Mouse (Mus musculus): ENCODE data around the gene 4930402F06Rik.
A peak's percentile ranks its signal among the peaks of the same experiment; 100 is the strongest.

The 4930402F06Rik gene

DNA sequence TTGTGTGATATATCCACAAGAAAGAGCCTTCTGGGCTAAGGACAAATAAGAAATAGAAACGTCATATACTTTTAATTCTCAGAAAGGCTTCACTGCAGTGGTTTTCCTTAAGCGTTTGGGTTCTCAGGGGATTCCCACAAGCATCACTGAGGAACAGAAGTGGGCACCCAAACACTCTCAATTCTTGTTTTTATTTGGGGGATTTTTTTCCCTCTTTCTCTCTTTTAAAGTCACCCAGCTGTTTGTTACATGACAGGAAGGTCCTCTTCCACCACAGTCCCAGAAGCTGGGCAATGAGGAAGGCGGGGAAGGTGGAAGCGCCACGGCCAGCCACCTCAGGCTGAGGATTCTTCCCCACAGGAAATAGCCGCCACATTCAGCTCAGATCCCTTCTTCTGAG, 19.5 kb upstream of the 4930402F06Rik start:
- DNase-seq = no peak

GRCm38 (mm10) chr2:35412810-35413209, 15.8 kb upstream of the 4930402F06Rik start:
- DNase-seq = no peak

DNA sequence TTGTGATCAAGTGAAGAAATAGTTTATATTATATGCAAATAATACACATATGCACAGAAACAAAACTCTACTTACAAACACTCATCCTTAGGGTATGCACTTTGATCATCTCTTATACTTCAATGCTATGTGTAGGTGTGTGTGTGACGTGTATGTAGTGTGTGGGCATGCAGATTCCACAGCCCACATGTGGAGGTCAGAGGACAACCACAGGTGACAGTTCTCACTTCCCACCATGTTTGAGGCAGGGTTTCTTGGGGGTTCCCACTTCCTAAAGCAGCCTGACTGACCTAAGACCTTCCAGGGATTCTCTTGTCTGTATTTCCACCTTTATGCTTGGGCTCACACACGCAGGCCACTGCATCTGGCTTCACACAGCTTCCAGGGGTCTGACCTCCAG, 15.3 kb upstream of the 4930402F06Rik start:
- no peak for DNase-seq

- no peak for DNase-seq
Measured at GRCm38 (mm10) chr2:35411640-35412190, 14.7 kb upstream of the 4930402F06Rik start.

GRCm38 (mm10) chr2:35409466-35409865, 12.5 kb upstream of the 4930402F06Rik start:
- no peak for DNase-seq

DNA sequence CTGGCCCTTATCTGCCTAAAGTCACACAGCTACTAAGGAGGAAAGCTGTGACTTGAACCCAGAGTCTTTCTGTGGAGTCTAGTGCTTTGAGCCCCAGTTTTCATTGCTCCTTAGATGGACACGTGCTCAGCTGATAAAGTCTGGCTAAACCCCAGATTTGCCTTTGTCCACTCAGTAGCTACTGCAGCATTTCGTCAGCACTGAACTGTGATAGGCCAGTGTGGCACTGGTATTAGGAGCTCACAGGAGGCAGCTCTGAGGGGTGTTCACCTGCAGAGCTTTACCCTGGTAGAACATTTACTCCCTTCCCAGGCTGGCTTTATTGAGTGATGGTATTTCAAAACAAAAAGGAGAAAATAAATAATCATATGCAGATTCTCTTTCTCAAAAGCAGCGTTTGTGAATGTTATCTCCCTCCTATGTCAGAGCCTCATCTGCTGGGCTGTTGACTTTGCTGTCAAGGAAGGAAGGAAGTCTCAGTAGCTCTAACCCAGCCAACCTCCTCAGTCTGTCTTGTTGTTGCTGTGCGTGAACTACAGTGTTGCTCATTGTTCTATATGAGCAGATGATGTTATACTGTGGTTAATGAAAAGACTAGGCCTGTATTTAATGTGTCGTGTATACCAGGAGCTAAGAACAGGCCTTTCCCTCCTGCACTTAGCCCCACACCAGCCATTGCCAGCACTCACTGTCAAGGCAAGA, 11.6 kb upstream of the 4930402F06Rik start:
- DNase-seq = no peak

DNA sequence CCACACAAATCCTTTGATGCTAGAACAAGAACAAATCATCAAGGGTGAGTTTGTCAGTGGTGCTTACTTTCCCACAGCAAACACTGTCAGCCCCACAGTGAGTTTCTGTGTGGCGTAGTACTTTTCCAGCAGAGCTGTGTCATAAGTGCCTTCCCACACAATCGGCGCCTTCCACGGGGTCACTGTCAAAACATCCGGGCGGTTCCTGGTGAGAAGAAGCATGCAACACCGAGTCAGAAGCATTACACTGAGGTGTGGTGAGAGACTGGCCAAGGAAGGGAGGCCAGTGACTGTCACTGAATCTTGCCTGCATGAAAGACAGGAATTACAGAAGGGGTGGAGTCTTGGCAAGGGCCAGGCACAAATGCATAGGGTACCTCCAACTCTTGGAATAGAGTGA, 10.9 kb upstream of the 4930402F06Rik start:
- DNase-seq = no peak

- DNase-seq = no peak
Measured at GRCm38 (mm10) chr2:35407266-35407665, 10.3 kb upstream of the 4930402F06Rik start.

DNA sequence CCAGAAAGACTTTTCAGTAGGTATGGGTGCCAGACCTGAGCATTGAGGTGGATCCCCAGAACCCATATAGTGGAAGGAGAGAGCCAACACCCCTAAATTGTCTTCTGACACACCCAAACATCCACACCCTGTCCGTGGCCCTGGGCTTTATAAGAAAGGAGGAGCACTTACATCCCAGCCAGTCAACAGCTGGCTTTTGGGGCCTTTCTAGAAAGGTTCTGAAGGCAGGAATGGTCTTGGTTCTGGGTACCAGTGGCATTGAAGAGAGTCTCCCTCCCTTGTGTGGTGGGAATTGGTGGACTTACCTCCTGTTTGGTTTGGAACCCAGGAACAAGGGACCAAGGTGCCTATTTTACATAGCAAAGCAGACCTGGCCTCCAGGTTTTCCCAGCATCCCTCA, 9.6 kb upstream of the 4930402F06Rik start:
- DNase-seq = no peak

DNA sequence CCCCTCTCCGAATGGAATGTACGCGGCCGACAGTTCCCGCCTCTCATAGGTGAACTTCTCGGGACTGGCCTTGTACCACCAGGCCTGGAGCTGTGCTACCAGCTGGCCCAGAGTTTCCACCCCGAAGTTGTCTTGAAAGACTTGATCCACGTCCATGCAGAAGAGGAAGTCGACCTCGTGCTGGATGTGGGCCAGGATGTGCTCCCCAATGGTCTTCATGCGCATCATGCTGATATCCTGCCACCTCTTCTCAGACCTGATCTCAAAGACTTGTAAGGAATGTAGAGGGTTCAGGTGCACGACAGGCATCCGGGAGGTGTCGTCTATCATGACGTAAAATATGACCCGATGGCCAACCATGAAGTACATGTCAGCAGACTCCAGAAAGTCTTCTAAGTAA, 5.4 kb upstream of the 4930402F06Rik start:
- no peak for DNase-seq

- DNase-seq = no peak
Measured at GRCm38 (mm10) chr2:35400739-35401138, 3.8 kb upstream of the 4930402F06Rik start.

DNA sequence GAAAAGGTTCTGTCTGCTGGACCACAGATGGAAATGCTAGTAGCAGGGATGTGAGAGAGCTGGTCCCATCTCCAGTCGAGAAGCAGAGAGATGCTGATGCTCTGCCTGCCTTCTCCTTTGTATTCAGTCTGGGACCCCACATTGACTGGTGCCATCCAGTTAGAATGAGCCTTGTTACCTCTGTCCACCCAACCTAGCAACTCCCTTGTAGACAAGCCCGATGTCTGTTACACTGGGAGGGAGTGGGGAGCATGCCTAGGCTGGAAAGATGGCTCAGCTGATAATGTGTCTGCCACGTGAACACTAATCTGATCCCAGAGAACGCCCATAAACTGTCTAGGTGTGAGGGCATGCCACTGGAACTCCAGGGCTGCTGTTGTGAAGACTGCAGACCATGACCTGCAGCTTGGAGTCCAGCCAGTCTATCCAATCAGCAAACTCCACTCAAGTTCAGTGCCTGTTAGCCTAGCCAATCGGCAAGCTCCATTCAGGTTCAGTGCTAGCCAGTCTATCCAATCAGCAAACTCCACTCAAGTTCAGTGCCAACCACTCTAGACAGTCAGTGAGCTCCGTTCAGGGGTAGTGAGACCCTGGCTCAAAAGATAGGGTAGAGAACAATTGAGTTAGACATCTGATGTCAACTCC, 1.3 kb upstream of the 4930402F06Rik start:
- no peak for DNase-seq

DNA sequence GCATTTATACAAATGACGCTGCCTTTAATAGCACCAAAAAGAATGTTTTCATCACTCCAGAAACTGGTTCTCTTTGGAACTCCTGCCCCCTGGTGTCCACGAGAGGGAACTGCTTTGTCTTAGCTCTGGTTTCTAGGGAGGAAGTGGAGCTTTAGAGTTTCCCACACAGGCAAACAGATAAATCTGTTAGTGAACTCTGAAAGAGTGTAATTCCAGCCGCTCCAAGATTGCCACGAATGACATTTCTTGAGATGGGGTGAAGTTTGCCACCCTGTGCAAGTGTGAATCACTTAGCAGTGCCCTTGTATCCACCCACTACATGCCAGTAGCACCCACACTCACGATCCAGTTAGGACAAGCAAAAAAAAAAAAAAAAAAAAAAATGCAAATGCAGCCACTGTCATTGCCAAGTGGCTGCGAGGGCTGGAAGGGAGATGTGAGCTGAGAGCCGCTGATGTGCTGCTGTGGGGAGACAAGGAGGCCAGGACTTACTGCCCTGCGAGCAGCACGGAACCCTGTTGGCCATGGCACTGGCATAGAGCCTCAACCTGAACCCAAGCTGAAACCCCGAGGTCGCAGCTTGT, 707 bp upstream of the 4930402F06Rik start:
- DNase-seq = peak; percentile 58 to 71

GRCm38 (mm10) chr2:35385441-35385871, 11.5 kb downstream of the 4930402F06Rik start:
- DNase-seq = peak; percentile 22 to 24

- no peak for DNase-seq
Measured at GRCm38 (mm10) chr2:35379306-35379705, 17.7 kb downstream of the 4930402F06Rik start.

DNA sequence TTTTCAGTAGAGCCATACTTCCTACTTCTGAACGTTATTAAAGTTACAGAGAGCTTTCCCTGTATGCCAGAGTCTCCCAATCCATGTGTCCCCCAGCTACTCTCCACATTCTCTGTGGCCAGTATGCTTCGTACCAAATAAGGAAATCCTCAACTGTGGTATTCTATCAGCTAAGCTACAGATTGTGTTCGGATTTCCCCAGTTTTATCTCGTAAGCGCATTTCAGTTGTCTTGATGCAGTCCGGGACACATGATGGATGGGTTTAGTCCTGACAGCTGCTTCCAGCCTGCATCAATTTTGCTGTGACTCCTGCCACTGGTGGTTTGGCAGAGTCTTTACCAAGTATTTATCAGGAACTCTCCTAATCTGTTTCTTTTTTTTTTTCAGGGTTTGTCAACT, 19.4 kb downstream of the 4930402F06Rik start:
- no peak for DNase-seq

DNA sequence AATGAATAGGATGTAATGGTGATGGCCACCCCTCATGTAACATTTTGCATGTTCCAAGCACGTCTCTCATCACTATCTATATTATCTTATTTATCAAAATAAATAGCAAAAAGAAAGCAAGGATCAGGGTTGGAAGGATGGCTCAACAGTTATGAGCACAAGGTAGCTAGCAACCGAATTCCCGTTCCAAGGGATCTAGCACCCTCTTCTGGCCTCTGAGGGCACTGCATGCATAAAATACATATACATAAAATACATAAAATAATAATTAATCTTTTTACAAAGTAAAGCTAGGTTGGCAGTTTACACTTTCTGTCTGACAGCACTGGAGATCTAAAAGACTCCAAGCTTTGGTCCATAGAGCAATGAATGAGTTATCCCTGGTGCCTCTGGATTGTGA, 24.0 kb downstream of the 4930402F06Rik start:
- peak in 1 of 2 experiments; percentile 6 for DNase-seq

DNA sequence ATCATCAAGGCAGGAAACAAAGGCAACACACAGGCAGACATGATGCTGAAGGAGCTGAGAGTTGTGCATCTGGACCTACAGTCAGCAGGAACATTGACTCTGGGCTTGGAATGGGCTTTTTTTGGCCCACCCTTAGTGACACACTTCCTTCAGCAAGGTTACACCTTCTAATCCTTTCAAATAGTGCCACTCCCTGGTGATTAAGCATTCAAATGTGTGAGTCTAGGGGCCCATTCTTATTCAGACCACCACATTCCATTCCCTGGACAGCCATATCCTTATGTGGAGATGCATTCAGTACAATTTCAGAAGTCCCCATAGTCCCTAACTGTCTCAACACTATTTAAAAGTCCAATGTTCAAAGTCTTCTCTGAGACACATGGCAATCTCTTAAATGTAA, 26.3 kb downstream of the 4930402F06Rik start:
- no peak for DNase-seq

DNA sequence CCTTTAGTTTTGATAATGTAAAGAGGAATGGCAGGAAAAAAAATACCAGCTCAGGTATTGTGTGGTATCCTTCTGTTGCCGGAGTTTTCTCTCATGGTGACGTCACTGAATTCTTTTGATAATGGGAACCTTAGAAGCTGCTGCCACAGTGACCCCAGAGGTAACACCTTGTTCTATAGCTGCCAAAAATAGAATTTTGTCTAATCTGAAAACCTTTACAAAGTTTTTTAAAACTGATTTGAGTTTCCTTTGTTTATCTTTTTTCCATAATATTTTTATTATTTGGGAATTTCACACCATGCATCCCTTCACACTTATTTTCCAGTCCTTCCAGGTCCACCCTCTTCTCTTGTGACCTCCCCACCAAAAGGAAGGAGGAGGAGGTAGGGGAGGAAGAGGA, 29.3 kb downstream of the 4930402F06Rik start, which contains the start of gene 4930568D16Rik:
Gene 4930568D16Rik, minus strand, starts transcription at position 101 of the 400 bp plus-strand sequence.
- DNase-seq = no peak

GRCm38 (mm10) chr2:35349184-35349583, 47.8 kb downstream of the 4930402F06Rik start:
- no peak for DNase-seq

DNA sequence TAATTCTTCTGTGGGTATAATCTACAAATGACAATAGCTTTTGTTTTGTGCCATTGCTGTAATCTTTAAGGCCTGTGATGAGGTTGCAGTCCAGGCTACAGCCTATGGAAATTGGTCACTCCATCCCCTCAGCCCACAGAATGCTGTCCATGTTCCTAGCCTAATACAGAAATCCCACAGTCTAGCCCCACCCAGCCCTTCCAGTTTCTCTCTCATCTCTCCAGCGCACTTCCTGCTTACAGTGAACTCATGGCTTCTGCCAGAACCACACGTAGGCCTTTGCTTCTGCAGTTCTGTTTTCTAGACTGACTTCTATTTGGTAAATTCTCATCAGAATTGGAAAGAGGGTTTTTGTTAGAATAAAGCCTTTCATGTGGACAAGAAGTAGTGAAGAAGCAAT, 51.0 kb downstream of the 4930402F06Rik start:
- DNase-seq = no peak

- no peak for DNase-seq
Measured at GRCm38 (mm10) chr2:35342605-35343004, 54.4 kb downstream of the 4930402F06Rik start.

- no peak for DNase-seq
Measured at GRCm38 (mm10) chr2:35338707-35339106, 58.3 kb downstream of the 4930402F06Rik start.

DNA sequence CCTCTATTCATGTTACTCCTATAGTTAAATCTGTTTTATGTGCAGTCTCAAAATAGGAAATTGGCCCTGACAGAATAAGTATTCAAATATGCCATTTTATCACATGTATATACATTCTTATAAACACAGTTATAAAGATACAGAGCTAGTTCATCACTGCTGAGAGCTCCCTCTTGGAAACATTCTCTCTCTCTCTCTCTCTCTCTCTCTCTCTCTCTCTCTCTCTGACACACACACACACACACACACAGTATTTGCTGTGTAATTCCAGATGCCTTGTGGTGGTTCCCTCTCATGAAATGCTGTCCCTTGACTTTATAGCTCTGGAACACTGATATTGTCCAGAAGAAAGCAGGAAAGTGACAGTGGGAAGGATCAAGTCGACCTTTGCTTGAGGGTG, 58.9 kb downstream of the 4930402F06Rik start:
- no peak for DNase-seq

Data from cerebellum, adult 18-20 months (tissue).